Mouse (Mus musculus) liver, embryonic 15.5 days (tissue): ENCODE data around the gene Tmem8. TPM values are rescaled to one million over a fixed set of nuclear protein-coding genes. Genes with fewer than 3 reads are reported as not detected.

Source experiments
- ATAC-seq: fragments of 200-750 bp; cut with Nextera tagmentation; 2 replicates; pipeline ENCODE4 v1.8.0; 2017; ENCODE audit warnings: moderate number of reproducible peaks, mild to moderate bottlenecking, moderate library complexity; ENCODE audit not compliant: insufficient read depth
- H3K27ac ChIP-seq: fragments of 300-500 bp; sonication (generic); replicated peaks from 2 replicates; pipeline ENCODE4 v1.5.1; 2015; ENCODE audit warnings: mild to moderate bottlenecking, inconsistent platforms
- H3K27me3 ChIP-seq: fragments of 300-500 bp; sonication (generic); 2 replicates; pipeline ENCODE4 v1.6.1; 2015; ENCODE audit warnings: mild to moderate bottlenecking, inconsistent platforms
- H3K36me3 ChIP-seq: fragments of 300-500 bp; sonication (generic); replicated peaks from 2 replicates; pipeline ENCODE4 v1.6.1; 2015; ENCODE audit warnings: moderate library complexity, mild to moderate bottlenecking, inconsistent platforms
- H3K4me1 ChIP-seq: fragments of 300-500 bp; sonication (generic); replicated peaks from 2 replicates; pipeline ENCODE4 v1.6.1; 2015; ENCODE audit warnings: inconsistent platforms
- H3K4me2 ChIP-seq: fragments of 300-500 bp; sonication (generic); 2 replicates; pipeline ENCODE4 v1.6.1; 2015; ENCODE audit warnings: moderate library complexity, mild to moderate bottlenecking, inconsistent platforms
- H3K4me3 ChIP-seq: fragments of 300-500 bp; sonication (generic); replicated peaks from 2 replicates; pipeline ENCODE4 v1.5.1; 2015; ENCODE audit warnings: mild to moderate bottlenecking, inconsistent platforms
- H3K9ac ChIP-seq: fragments of 300-500 bp; sonication (generic); 2 replicates; pipeline ENCODE4 v1.6.1; 2015; ENCODE audit warnings: moderate library complexity, mild to moderate bottlenecking, inconsistent platforms
- H3K9me3 ChIP-seq: fragments of 300-500 bp; sonication (generic); replicated peaks from 2 replicates; pipeline ENCODE4 v1.6.1; 2016; ENCODE audit warnings: inconsistent platforms
- WGBS: fragments of 180-500 bp; shearing (Covaris S2); methylation state at CpG from one replicate; pipeline ENCODE4 v1.1.7; 2015; ENCODE audit warnings: mixed read lengths; ENCODE audit not compliant: insufficient replicate concordance; 5-methylcytosine and 5-hydroxymethylcytosine counted together
- polyA plus RNA-seq: library from polyadenylated mRNA; unstranded; fragments of >200 nt; fragmentation: Nextera tagmentation; extraction: Ambion mirVana; gene quantifications from 2 replicates; pipeline ENCODE4 v1.2.1, GENCODE M21; 2015

The Tmem8 gene
- polyA plus RNA-seq, 1 experiment from 2014 or later: 1.5 TPM

DNA sequence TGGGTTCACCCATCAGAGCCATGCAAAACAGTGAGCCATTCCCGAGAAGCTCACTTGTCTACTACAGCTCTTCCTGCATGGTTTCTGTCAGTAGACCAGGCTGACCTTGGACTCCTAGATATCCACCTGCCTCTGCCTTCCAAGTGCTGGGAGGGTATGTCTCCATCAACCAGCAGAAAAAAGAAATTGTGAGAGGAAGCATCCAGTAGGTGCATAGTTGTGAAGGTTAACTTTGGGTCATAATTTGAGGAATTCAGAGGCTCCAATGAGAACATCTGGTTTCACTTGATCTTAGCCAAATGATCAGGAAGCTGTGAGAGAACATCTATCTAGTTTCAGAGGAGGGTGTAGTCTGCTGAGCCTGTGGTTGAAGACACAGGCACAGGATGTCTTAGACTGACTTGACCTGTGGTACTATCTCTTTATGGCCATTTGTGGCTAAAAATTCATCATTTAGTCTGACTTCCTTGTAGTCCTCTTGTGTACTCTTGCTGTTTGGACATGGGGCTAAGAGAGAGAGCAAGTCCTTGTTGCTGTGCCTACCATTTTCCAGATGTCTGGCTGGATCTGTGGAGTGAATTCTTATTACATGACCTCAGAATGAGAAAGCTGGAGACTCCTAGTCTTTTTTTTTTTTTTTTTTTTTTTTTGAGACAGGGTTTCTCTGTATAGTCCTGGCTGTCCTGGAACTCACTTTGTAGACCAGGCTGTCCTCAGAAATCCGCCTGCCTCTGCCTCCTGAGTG is 39.0 kb downstream of the Tmem8 start:
- Histone ChIP-seq H3K4me3 (no peak overlapping the region), H3K4me2 (no peak overlapping the region), H3K9me3 (no peaks in the 10 kb centered on the region), H3K36me3 (peaks cover 64% of the 10 kb centered on the region), H3K4me1 (no peaks in the 10 kb centered on the region), H3K27ac (no peak overlapping the region), H3K9ac (no peak overlapping the region), H3K27me3 (no peaks in the 10 kb centered on the region)
- ATAC-seq: no peak
- WGBS: 68% methylated on average over 2 of the region's 2 CpGs

DNA sequence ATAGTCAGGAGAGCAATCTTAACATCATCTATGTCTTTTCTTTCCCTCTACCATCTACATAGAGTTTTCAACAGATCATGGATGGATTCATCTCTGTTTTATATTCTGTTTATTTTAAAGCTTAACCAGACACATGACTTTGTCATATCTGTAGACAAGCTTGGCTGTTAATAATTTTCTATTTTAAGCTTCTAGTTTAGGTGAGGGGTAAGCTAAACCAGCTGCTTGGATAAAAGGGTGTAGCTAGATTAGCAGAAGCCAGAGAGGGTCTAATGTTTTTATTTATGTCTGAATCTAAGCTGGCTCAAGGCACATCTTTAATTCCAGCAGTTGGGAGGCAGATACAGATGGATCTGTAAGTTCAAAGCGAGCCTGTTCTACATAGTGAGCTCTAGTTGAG is 49.6 kb downstream of the Tmem8 start:
- Histone ChIP-seq H3K36me3 (peaks cover 5% of the 10 kb centered on the region; the same call in 1 of the 2 replicates), H3K27me3 (no peaks in the 10 kb centered on the region), H3K4me2 (no peak overlapping the region), H3K9ac (no peak overlapping the region), H3K4me1 (no peaks in the 10 kb centered on the region), H3K4me3 (no peak overlapping the region), H3K27ac (no peak overlapping the region), H3K9me3 (no peaks in the 10 kb centered on the region)
- no peak for ATAC-seq
- WGBS: 83% methylated on average over 1 of the region's 1 CpGs

DNA sequence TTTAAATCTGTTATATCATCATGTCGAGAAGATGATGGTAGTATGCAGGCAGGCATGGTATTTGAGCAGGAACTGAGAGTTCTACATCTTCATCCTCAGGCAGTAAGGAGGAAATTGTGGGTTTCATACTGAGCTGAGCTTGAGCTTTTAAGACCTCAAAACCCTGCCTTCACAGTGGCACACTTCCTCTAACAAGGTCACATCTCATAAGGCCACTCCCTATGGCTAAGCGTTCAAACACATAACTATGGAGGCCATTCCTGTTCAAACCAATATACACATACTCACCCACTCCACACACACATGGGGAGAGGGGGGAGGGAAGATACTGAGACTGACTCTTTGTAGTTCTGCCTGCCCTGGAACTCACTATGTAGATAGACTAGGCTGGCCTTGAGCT is 54.9 kb downstream of the Tmem8 start:
- no peak overlapping the region for H3K4me3 ChIP-seq
- H3K27ac ChIP-seq: no peak overlapping the region
- H3K4me1 ChIP-seq: 0 out of 2 replicates have a peak, but pooled peaks cover 3% of the 10 kb centered on the region
- H3K27me3 ChIP-seq: no peaks in the 10 kb centered on the region
- H3K9ac ChIP-seq: no peak overlapping the region
- H3K9me3 ChIP-seq: no peaks in the 10 kb centered on the region
- 15% methylated on average over 2 of the region's 2 CpGs for WGBS
- H3K36me3 ChIP-seq: peaks cover 5% of the 10 kb centered on the region; the same call in 1 of the 2 replicates
- no peak for ATAC-seq
- H3K4me2 ChIP-seq: no peak overlapping the region

Other genes starting within 250 kb of the Tmem8 start
- 37.3 and 39.3 TPM in 2 replicates for gene Mcrip2, start 244.5 kb upstream of the Tmem8 start, polyA plus RNA-seq
- gene Mettl26, start 238.2 kb upstream of the Tmem8 start, polyA plus RNA-seq: 46.4 and 49.4 TPM in 2 replicates
- gene Wfikkn1, start 232.4 kb upstream of the Tmem8 start, polyA plus RNA-seq: 0.35 and 0.59 TPM in 2 replicates
- gene Rab40c, start 193.6 kb upstream of the Tmem8 start, polyA plus RNA-seq: 6.6 and 8.4 TPM in 2 replicates
- 156 and 174 TPM in 2 replicates for gene Pigq, start 168.4 kb upstream of the Tmem8 start, polyA plus RNA-seq
- gene Nhlrc4, start 168.3 kb upstream of the Tmem8 start, polyA plus RNA-seq: 6.1 and 6.7 TPM in 2 replicates
- gene A930017K11Rik, start 160.7 kb upstream of the Tmem8 start, polyA plus RNA-seq: 0.23 and 0.37 TPM in 2 replicates
- 9.7 and 11.4 TPM in 2 replicates for gene Capn15, start 127.5 kb upstream of the Tmem8 start, polyA plus RNA-seq
- 2.1 and 2.3 TPM in 2 replicates for gene Rab11fip3, start 43.7 kb upstream of the Tmem8 start, polyA plus RNA-seq
- 14.7 and 17.2 TPM in 2 replicates for gene Decr2, start 23.0 kb upstream of the Tmem8 start, polyA plus RNA-seq
- gene Nme4, start 17.7 kb upstream of the Tmem8 start, polyA plus RNA-seq: 34.6 and 35.5 TPM in 2 replicates
- gene Mrpl28, start 10.2 kb downstream of the Tmem8 start, polyA plus RNA-seq: 120 and 124 TPM in 2 replicates
- gene Axin1, start 25.4 kb downstream of the Tmem8 start, polyA plus RNA-seq: 7.1 and 9.1 TPM in 2 replicates
- gene Pdia2, start 85.8 kb downstream of the Tmem8 start, polyA plus RNA-seq: 72.3 and 75.1 TPM in 2 replicates
- 0.24 and 0.36 TPM in 2 replicates for gene Rgs11, start 89.7 kb downstream of the Tmem8 start, polyA plus RNA-seq
- 14.4 and 15.3 TPM in 2 replicates for gene Arhgdig, start 94.5 kb downstream of the Tmem8 start, polyA plus RNA-seq
- gene Fam234a, start 130.9 kb downstream of the Tmem8 start, polyA plus RNA-seq: 16.4 and 18.3 TPM in 2 replicates
- gene Luc7l, start 139.6 kb downstream of the Tmem8 start, polyA plus RNA-seq: 28.9 and 29.0 TPM in 2 replicates